Mouse (Mus musculus) kidney, adult 2 months (tissue): ENCODE measurements at regions not wholly inside any gene's neighbourhood (a gene's known extent, or its start where the extent isn't known, plus 50 kb on each side); places are given as distances from the start of the nearest gene placed in this dataset.

Source experiments
- CTCF ChIP-seq: fragments of 200-500 bp; conservative IDR thresholded peaks from 2 replicates; pipeline ENCODE4 v1.5.1; 2011; ENCODE audit warnings: low read depth, mild to moderate bottlenecking, control low read depth, low read length, moderate library complexity, mixed read lengths; ENCODE audit not compliant: insufficient read depth, insufficient read length
- POLR2A ChIP-seq: fragments of 200-500 bp; IDR thresholded peaks from one replicate; pipeline ENCODE4 v1.6.1; 2011; ENCODE audit warnings: low read depth, low read length, control low read depth

DNA sequence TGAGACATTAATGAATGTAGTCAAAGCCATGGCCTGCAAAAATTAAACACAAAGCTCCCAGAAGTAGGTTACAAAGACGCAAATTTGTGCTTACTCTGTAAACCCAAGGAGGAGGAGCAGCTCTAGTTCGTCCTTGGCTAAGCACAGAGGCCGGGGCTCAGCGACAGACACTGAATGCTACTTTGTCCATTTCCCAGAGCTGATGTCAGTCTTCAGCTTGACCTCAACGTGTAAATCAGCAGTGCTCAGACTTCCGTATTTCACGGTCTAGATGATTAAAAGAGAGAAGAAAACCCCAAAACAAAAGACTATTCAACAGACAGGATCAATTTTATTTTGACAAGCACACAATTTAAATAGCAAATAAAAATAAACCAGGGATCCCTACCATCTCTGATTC lies 534.7 kb downstream of the Ptprc start:
- TF ChIP-seq POLR2A (no peak), CTCF (no peak)
